Mouse (Mus musculus) MEL (cell line): ENCODE data around the gene Steap4. TPM values are rescaled to one million over a fixed set of nuclear protein-coding genes. Genes with fewer than 3 reads are reported as not detected.

Experiments
- DNase-seq: peaks from one replicate; pipeline ENCODE4 v3.0.0; 2011; ENCODE audit warnings: low read depth, low spot score
- H3K27ac ChIP-seq: 2 replicates; pipeline ENCODE4 v1.5.1; 2012; ENCODE audit warnings: low read depth, mild to moderate bottlenecking, control low read depth, low read length, moderate library complexity; ENCODE audit not compliant: control insufficient read depth
- H3K27me3 ChIP-seq, 2 experiments: fragments of 150-350 bp in 1 of 2; sonication (generic) in 1 of 2; 2 replicates each; pipeline ENCODE4 v1.6.1; 2012; ENCODE audit warnings: low read length in 2 of 2, mild to moderate bottlenecking in 2 of 2, improper control_type of control experiment in 1 of 2, moderate library complexity in 1 of 2; ENCODE audit not compliant: insufficient read depth in 2 of 2, control insufficient read depth in 1 of 2
- H3K36me3 ChIP-seq, 2 experiments: 2 replicates each; pipeline ENCODE4 v1.6.1; 2012 to 2014; ENCODE audit warnings: low read length in 2 of 2, improper control_type of control experiment in 1 of 2, inconsistent platforms in 1 of 2, mild to moderate bottlenecking in 1 of 2; ENCODE audit not compliant: insufficient read depth in 2 of 2, control insufficient read depth in 1 of 2
- H3K4me1 ChIP-seq, 2 experiments: fragments of 150-350 bp in 1 of 2; sonication (generic) in 1 of 2; 2 replicates each; pipeline ENCODE4 v1.6.1; 2012; ENCODE audit warnings: low read length in 2 of 2, improper control_type of control experiment in 1 of 2, mild to moderate bottlenecking in 1 of 2; ENCODE audit not compliant: insufficient read depth in 2 of 2, control insufficient read depth in 1 of 2
- H3K4me3 ChIP-seq, 2 experiments: fragments of 150-350 bp in 1 of 2; sonication (generic) in 1 of 2; 2 replicates each; pipeline ENCODE4 v1.5.1; 2012; ENCODE audit warnings: low read depth in 2 of 2, low read length in 2 of 2, mild to moderate bottlenecking in 2 of 2, moderate library complexity in 2 of 2, control low read depth in 1 of 2, improper control_type of control experiment in 1 of 2; ENCODE audit not compliant: control insufficient read depth in 1 of 2, insufficient read depth in 1 of 2
- H3K79me2 ChIP-seq: 2 replicates; pipeline ENCODE4 v1.6.1; 2012; ENCODE audit warnings: mild to moderate bottlenecking, low read length, moderate library complexity; ENCODE audit not compliant: control insufficient read depth, poor library complexity, insufficient read depth
- H3K9ac ChIP-seq: 2 replicates; pipeline ENCODE4 v1.6.1; 2012; ENCODE audit warnings: low read depth, mild to moderate bottlenecking, control low read depth, low read length, moderate library complexity; ENCODE audit not compliant: control insufficient read depth, poor library complexity, severe bottlenecking
- H3K9me3 ChIP-seq: fragments of 150-350 bp; sonication (generic); replicated peaks from 2 replicates; pipeline ENCODE4 v1.6.1; 2012; ENCODE audit warnings: mild to moderate bottlenecking, low read length, improper control_type of control experiment, moderate library complexity; ENCODE audit not compliant: insufficient read depth
- BHLHE40 ChIP-seq: IDR thresholded peaks from 2 replicates; pipeline ENCODE4 v1.6.1; 2012; ENCODE audit warnings: low read depth, mild to moderate bottlenecking, inconsistent platforms, low read length, improper control_type of control experiment, borderline replicate concordance
- CHD1 ChIP-seq: IDR thresholded peaks from 2 replicates; pipeline ENCODE4 v1.6.1; 2012; ENCODE audit warnings: low read depth, mild to moderate bottlenecking, inconsistent platforms, low read length, improper control_type of control experiment
- CHD2 ChIP-seq: IDR thresholded peaks from 2 replicates; pipeline ENCODE4 v1.6.1; 2011; ENCODE audit warnings: low read length, improper control_type of control experiment
- CTCF ChIP-seq, 3 experiments: IDR thresholded peaks in 2 of 3; conservative IDR thresholded peaks in 1 of 3; 2 replicates each; pipeline ENCODE4 v1.5.1; 2011 to 2012; ENCODE audit warnings: low read length in 3 of 3, low read depth in 2 of 3, mild to moderate bottlenecking in 2 of 3, improper control_type of control experiment in 1 of 3, inconsistent platforms in 1 of 3, mixed read lengths in 1 of 3, moderate library complexity in 1 of 3; ENCODE audit not compliant: control insufficient read depth in 1 of 3, insufficient read depth in 1 of 3, poor library complexity in 1 of 3, severe bottlenecking in 1 of 3
- E2F4 ChIP-seq: IDR thresholded peaks from 2 replicates; pipeline ENCODE4 v1.6.1; 2011; ENCODE audit warnings: low read depth, low read length, improper control_type of control experiment, borderline replicate concordance
- ELF1 ChIP-seq: IDR thresholded peaks from 2 replicates; pipeline ENCODE4 v1.6.1; 2014; ENCODE audit warnings: low read depth, mild to moderate bottlenecking, inconsistent platforms, low read length, improper control_type of control experiment, moderate library complexity
- EP300 ChIP-seq, 2 experiments: IDR thresholded peaks; 2 replicates each; pipeline ENCODE4 v1.6.1; 2011; ENCODE audit warnings: improper control_type of control experiment in 2 of 2, low read length in 2 of 2, low read depth in 1 of 2, mild to moderate bottlenecking in 1 of 2
- GABPA ChIP-seq: IDR thresholded peaks from 2 replicates; pipeline ENCODE4 v1.6.1; 2012; ENCODE audit warnings: low read depth, mild to moderate bottlenecking, inconsistent platforms, low read length, improper control_type of control experiment, moderate library complexity
- KAT2A ChIP-seq: conservative IDR thresholded peaks from 2 replicates; pipeline ENCODE4 v1.6.1; 2012; ENCODE audit warnings: low read depth, low read length, improper control_type of control experiment, inconsistent platforms
- MAX ChIP-seq: IDR thresholded peaks from 2 replicates; pipeline ENCODE4 v1.6.1; 2011; ENCODE audit warnings: low read length, improper control_type of control experiment
- MEF2A ChIP-seq: IDR thresholded peaks from 2 replicates; pipeline ENCODE4 v1.6.1; 2014; ENCODE audit warnings: low read depth, mild to moderate bottlenecking, inconsistent platforms, low read length, improper control_type of control experiment; ENCODE audit not compliant: poor library complexity, insufficient replicate concordance, severe bottlenecking; ENCODE audit errors: extremely low read depth
- NELFE ChIP-seq: IDR thresholded peaks from 2 replicates; pipeline ENCODE4 v1.6.1; 2011; ENCODE audit warnings: low read depth, low read length, improper control_type of control experiment
- POLR2A ChIP-seq, 2 experiments: IDR thresholded peaks; 2 replicates each; pipeline ENCODE4 v1.6.1; 2011 to 2012; ENCODE audit warnings: low read length in 2 of 2, mild to moderate bottlenecking in 2 of 2, control low read depth in 1 of 2, improper control_type of control experiment in 1 of 2, low read depth in 1 of 2, moderate library complexity in 1 of 2; ENCODE audit not compliant: control insufficient read depth in 1 of 2, insufficient read depth in 1 of 2, poor library complexity in 1 of 2
- POLR2AphosphoS5 ChIP-seq: IDR thresholded peaks from 2 replicates; pipeline ENCODE4 v1.6.1; 2012; ENCODE audit warnings: low read depth, borderline replicate concordance, mild to moderate bottlenecking, inconsistent platforms, low read length, moderate library complexity, mixed read lengths
- RAD21 ChIP-seq: IDR thresholded peaks from 2 replicates; pipeline ENCODE4 v1.6.1; 2011; ENCODE audit warnings: mild to moderate bottlenecking, low read depth, low read length, improper control_type of control experiment
- SIN3A ChIP-seq: IDR thresholded peaks from 2 replicates; pipeline ENCODE4 v1.6.1; 2012; ENCODE audit warnings: low read length, improper control_type of control experiment, inconsistent platforms
- SMC3 ChIP-seq: IDR thresholded peaks from 2 replicates; pipeline ENCODE4 v1.6.1; 2011; ENCODE audit warnings: low read depth, low read length, improper control_type of control experiment
- TBP ChIP-seq: IDR thresholded peaks from 2 replicates; pipeline ENCODE4 v1.8.0; 2011; ENCODE audit warnings: low read depth, low read length, improper control_type of control experiment
- UBTF ChIP-seq: IDR thresholded peaks from 2 replicates; pipeline ENCODE4 v1.6.1; 2012; ENCODE audit warnings: low read depth, mild to moderate bottlenecking, inconsistent platforms, low read length, improper control_type of control experiment, moderate library complexity, borderline replicate concordance; ENCODE audit not compliant: insufficient read depth
- USF1 ChIP-seq: IDR thresholded peaks from 2 replicates; pipeline ENCODE4 v1.6.1; 2014; ENCODE audit warnings: low read depth, mild to moderate bottlenecking, inconsistent platforms, low read length, improper control_type of control experiment, moderate library complexity
- ZMIZ1 ChIP-seq: IDR thresholded peaks from 2 replicates; pipeline ENCODE4 v1.6.1; 2012; ENCODE audit warnings: low read depth, mild to moderate bottlenecking, inconsistent platforms, low read length, improper control_type of control experiment, moderate library complexity
- ZNF384 ChIP-seq: IDR thresholded peaks from 2 replicates; pipeline ENCODE4 v1.6.1; 2012; ENCODE audit warnings: low read depth, mild to moderate bottlenecking, inconsistent platforms, low read length, improper control_type of control experiment
- polyA plus RNA-seq, 2 experiments: library from polyadenylated mRNA; stranded (reverse) in 1 of 2; unstranded in 1 of 2; fragments of >175 nt in 1 of 2; fragments of >200 nt in 1 of 2; gene quantifications; 2 replicates each; pipeline versions ENCODE4 v1.2.1 to v1.2.4; 2012; ENCODE audit warnings: low replicate concordance in 2 of 2, low read depth in 1 of 2; ENCODE audit not compliant: insufficient read length in 2 of 2, insufficient read depth in 1 of 2, missing spikeins in 1 of 2
- total RNA-seq: library from RNA; depleted of rRNA; stranded (reverse); fragments of 300-350 nt; gene quantifications from 2 replicates; pipeline ENCODE4 v1.2.3, GENCODE M21; 2012

Gene Steap4
- total and polyA plus RNA-seq, 3 experiments = not detected

DNA sequence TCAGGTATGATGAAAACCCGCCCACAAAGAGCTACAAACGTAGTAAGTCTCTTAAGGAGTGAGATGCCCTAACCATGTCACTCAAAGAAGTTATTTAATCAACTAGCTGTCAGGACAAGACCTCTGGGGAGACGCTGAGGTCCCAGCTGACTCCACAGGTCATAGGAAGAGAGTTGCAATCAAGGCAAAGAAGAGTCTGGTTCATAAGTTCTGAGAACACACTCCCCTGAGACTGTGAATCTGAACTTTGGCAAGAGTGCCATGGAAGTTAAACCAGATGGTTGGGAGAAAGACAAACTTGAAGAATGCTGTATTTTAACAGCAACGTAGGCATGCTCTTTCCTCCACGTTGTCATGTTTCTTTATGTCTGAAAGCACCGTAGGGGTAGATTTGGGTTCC lies 971 bp upstream of the Steap4 start:
- no peaks in the 10 kb centered on the region for H3K36me3 ChIP-seq
- H3K27me3 ChIP-seq = no peaks in the 10 kb centered on the region; a peak in 1 of 4 replicates
- no peaks in the 10 kb centered on the region for H3K79me2 ChIP-seq
- TF ChIP-seq UBTF = no peak
- no peak for TF ChIP-seq POLR2AphosphoS5
- no peak for TF ChIP-seq ELF1
- no peak for TF ChIP-seq CTCF (IDR thresholded peaks at IDR 0.05 in 2 of 3, conservative IDR thresholded peaks at IDR 0.05 in 1 of 3; ENCODE audit: control insufficient read depth in 1 of 3, insufficient read depth in 1 of 3, low read depth in 2 of 3, low read length in 3 of 3, poor library complexity in 1 of 3, severe bottlenecking in 1 of 3)
- TF ChIP-seq SMC3 = no peak
- TF ChIP-seq GABPA = no peak
- no peak for TF ChIP-seq BHLHE40
- TF ChIP-seq CHD1 = no peak
- no peak for TF ChIP-seq SIN3A
- H3K4me1 ChIP-seq = no peaks in the 10 kb centered on the region
- H3K9me3 ChIP-seq = no peaks in the 10 kb centered on the region
- no peak overlapping the region for H3K27ac ChIP-seq
- H3K4me3 ChIP-seq = no peak overlapping the region
- no peak overlapping the region for H3K9ac ChIP-seq
- DNase-seq = no peak

DNA sequence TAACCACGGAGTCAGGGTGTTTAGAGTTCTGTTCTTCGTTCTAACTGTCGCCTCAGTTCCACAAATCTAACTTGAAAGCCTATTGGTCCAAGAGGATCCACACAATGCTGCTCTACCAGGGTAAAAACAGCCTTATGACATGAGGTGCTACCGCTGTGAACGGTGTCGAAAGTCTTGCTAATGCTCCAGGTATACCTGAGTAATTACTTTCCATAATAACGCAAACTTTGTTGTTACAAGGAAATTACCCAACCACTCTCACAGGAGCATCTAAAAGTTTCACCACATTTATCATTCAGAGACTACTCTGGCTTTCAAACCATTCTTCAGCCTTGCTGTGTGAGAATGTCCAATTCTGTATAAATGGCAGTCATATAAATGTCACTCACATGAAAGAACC lies 856 bp downstream of the Steap4 start:
- Histone ChIP-seq H3K9me3 (no peaks in the 10 kb centered on the region), H3K79me2 (no peaks in the 10 kb centered on the region), H3K4me1 (no peaks in the 10 kb centered on the region), H3K9ac (no peak overlapping the region), H3K4me3 (no peak overlapping the region)
- TF ChIP-seq RAD21 (no peak), ZMIZ1 (no peak), SIN3A (no peak), SMC3 (no peak), CHD2 (no peak), MEF2A (no peak), E2F4 (no peak), POLR2AphosphoS5 (no peak), BHLHE40 (no peak), NELFE (no peak), MAX (no peak), KAT2A (no peak), CHD1 (no peak), POLR2A (IDR thresholded peaks at IDR 0.05; ENCODE audit: control insufficient read depth in 1 of 2, insufficient read depth in 1 of 2, low read depth in 1 of 2, low read length in 2 of 2, poor library complexity in 1 of 2) (no peak), UBTF (no peak), USF1 (no peak), ELF1 (no peak), TBP (no peak), ZNF384 (no peak), EP300 (IDR thresholded peaks at IDR 0.05; ENCODE audit: low read depth in 1 of 2, low read length in 2 of 2) (no peak)
- TF ChIP-seq, all 39 proteins: peak for 0
- Histone ChIP-seq H3K27me3 (no peaks in the 10 kb centered on the region; a peak in 1 of 4 replicates), H3K36me3 (no peaks in the 10 kb centered on the region), H3K27ac (no peak overlapping the region)
- no peak for DNase-seq
